Mouse (Mus musculus): Measurements from ENCODE around the gene Wfdc18.

Wfdc18 gene

GRCm38 (mm10) chr11:83708715-83709114, at the start of gene Wfdc18:
Wfdc18 (plus strand) TSS chr11:83709015.
- no peak for DNase-seq (ENCODE audit: extremely low read depth, insufficient read length, low spot score)

- no peak for DNase-seq (ENCODE audit: extremely low read depth, insufficient read length, low spot score)
These were observed 46.6 kb upstream of the Wfdc18 start, which contains the start of gene Ccl4 for GRCm38 (mm10) chr11:83662204-83662603. Ccl4 (plus strand) TSS chr11:83662584.

GRCm38 (mm10) chr11:83663532-83663931, 45.3 kb upstream of the Wfdc18 start:
- no peak for DNase-seq (ENCODE audit: extremely low read depth, insufficient read length, low spot score)

- DNase-seq (ENCODE audit: extremely low read depth, insufficient read length, low spot score): no peak
These were observed 37.1 kb upstream of the Wfdc18 start for GRCm38 (mm10) chr11:83671743-83672142.

GRCm38 (mm10) chr11:83675665-83676064, 33.1 kb upstream of the Wfdc18 start:
- no peak for DNase-seq (ENCODE audit: extremely low read depth, insufficient read length, low spot score)

GRCm38 (mm10) chr11:83689918-83690317, 18.9 kb upstream of the Wfdc18 start:
- DNase-seq (ENCODE audit: extremely low read depth, insufficient read length, low spot score): no peak

- no peak for DNase-seq (ENCODE audit: extremely low read depth, insufficient read length, low spot score)
These were observed 16.8 kb upstream of the Wfdc18 start for GRCm38 (mm10) chr11:83692008-83692407.

- no peak for DNase-seq (ENCODE audit: extremely low read depth, insufficient read length, low spot score)
These were observed 5.1 kb upstream of the Wfdc18 start, which contains the start of gene Wfdc17 for GRCm38 (mm10) chr11:83703705-83704104. Wfdc17 (plus strand) TSS chr11:83703991.

- DNase-seq (ENCODE audit: extremely low read depth, insufficient read length, low spot score): no peak
These were observed 868 bp downstream of the Wfdc18 start for GRCm38 (mm10) chr11:83709683-83710082.

GRCm38 (mm10) chr11:83712671-83713070, 3.9 kb downstream of the Wfdc18 start:
- DNase-seq (ENCODE audit: extremely low read depth, insufficient read length, low spot score): peak; percentile 14

- no peak for DNase-seq (ENCODE audit: extremely low read depth, insufficient read length, low spot score)
These were observed 5.1 kb downstream of the Wfdc18 start for GRCm38 (mm10) chr11:83713925-83714324.

GRCm38 (mm10) chr11:83717042-83717665, 8.3 kb downstream of the Wfdc18 start:
- peak; percentile 21 for DNase-seq (ENCODE audit: extremely low read depth, insufficient read length, low spot score)

GRCm38 (mm10) chr11:83720766-83721165, 12.0 kb downstream of the Wfdc18 start:
- DNase-seq (ENCODE audit: extremely low read depth, insufficient read length, low spot score): no peak

- peak; percentile 61 for DNase-seq (ENCODE audit: extremely low read depth, insufficient read length, low spot score)
These were observed 20.1 kb downstream of the Wfdc18 start for GRCm38 (mm10) chr11:83728757-83729432.

- no peak for DNase-seq (ENCODE audit: extremely low read depth, insufficient read length, low spot score)
These were observed 22.3 kb downstream of the Wfdc18 start for GRCm38 (mm10) chr11:83731116-83731515.

- no peak for DNase-seq (ENCODE audit: extremely low read depth, insufficient read length, low spot score)
These were observed 24.3 kb downstream of the Wfdc18 start for GRCm38 (mm10) chr11:83733071-83733640.

GRCm38 (mm10) chr11:83734215-83734614, 25.4 kb downstream of the Wfdc18 start:
- no peak for DNase-seq (ENCODE audit: extremely low read depth, insufficient read length, low spot score)

GRCm38 (mm10) chr11:83735881-83736280, 27.1 kb downstream of the Wfdc18 start:
- no peak for DNase-seq (ENCODE audit: extremely low read depth, insufficient read length, low spot score)

GRCm38 (mm10) chr11:83737109-83737558, 28.3 kb downstream of the Wfdc18 start:
- DNase-seq (ENCODE audit: extremely low read depth, insufficient read length, low spot score): no peak

GRCm38 (mm10) chr11:83739241-83739640, 30.4 kb downstream of the Wfdc18 start:
- no peak for DNase-seq (ENCODE audit: extremely low read depth, insufficient read length, low spot score)

- DNase-seq (ENCODE audit: extremely low read depth, insufficient read length, low spot score): no peak
These were observed 31.7 kb downstream of the Wfdc18 start for GRCm38 (mm10) chr11:83740443-83740991.

Data from 3134 (cell line).